Mouse (Mus musculus): ENCODE results near the gene Snap25. TPM values are rescaled to one million over a fixed set of nuclear protein-coding genes. Genes with fewer than 3 reads are reported as not detected.

The Snap25 gene
- total RNA-seq (2021) = under 1 TPM in 1 of 2 experiments, not detected in 1; 0.16 TPM
- long read RNA-seq, experiment 1 = 0 reads
- long read RNA-seq, experiment 2 = 0 reads

DNA sequence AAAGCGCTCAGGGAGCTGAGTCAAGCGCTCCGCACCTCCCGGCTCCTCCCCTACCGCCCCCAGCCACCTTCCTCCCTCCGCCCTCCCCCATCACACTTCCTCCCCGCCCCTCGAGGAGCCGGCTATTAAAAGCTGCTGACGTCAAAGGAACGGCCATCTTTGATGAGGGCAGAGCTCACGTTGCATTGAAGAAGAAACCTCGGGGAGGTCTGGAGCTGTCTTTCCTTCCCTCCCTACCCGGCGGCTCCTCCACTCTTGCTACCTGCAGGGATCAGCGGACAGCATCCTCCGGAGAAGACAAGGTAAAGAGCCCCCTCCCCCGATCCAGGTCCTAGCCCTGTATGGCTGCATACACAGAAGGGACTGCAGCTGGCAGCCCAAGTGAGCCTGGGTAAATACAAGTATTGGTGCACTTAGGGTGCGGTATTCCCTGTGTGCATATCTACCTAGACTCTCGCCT, at the start of gene Snap25:
Gene Snap25, plus strand, starts transcription at position 155 of the 460 bp plus-strand sequence.
- no peak for DNase-seq

DNA sequence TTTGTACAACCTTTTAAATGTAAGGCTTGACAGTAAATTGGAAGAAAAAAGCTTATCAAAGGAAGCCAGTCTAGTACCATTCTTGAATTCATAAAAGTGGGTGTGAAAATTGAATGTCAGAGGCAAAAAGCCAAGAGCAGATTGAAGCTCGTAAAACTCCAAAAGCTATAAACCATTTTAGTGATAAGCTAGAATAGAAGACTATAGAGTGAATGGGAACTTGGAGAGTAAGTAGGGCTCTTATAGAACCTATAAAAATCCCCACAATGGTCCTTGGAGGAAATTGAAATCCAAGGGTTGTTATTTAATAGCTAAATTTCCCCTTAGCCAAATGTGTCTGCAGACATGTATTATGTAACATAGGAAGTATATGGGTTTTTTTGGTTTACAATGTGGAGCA, 46.3 kb upstream of the Snap25 start:
- DNase-seq = no peak

DNA sequence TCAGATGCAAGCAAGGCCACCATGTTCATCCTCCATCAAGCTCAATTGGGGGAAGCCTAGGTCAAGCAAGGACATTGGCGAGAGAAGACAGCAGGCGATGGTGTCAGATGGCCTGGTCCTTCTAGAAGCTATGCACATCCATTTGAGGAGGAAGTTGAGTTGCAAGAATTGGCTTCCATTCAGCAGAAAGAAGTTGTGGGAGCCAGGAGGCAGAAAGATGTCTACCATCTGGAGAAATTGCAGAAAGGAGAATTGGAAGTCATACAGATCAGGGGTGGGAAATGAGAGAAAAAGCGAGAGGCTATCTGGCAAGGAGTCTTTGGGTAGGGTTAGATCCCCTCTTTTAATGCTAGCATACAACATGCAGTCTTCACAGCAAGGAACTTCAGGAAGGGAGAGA, 44.1 kb upstream of the Snap25 start:
- DNase-seq = peak; percentile 18

GRCm38 (mm10) chr2:136669665-136670064, 43.6 kb upstream of the Snap25 start:
- DNase-seq = no peak

DNA sequence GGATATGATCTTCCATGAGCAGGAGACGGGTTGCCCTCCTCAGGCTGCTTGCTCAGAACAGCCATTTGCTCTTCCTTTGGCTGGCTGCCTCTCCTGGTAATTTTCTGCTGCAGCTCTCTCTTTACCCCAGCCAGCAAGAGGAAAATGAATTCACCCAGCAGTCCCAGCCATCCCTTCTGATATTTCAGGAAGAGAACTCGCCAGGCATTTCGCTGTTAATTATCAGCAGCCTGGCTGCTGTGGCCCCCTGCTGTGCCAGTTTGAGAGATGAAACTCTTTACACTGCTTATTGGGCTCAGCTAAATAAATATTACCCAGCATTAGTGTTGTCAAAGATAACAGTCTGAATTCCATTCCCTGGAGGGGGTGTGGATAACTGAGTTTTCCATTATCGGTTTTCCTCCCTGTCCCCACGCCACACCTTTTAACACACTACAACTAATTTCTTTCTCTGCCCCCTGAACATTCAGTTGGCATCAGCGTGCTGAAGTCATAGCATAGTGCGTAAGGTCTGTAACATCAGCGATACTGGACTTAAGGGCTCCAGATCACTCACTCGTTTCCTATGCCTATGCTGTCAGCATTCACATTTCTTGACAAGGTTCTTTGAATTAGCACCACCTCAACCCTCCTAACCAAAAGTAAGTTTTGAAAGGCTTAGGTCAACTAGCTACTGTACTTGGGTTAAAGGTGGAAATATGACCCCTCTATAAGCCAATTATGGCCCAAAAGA, 42.5 kb upstream of the Snap25 start:
- peak; percentile 26 for DNase-seq

DNA sequence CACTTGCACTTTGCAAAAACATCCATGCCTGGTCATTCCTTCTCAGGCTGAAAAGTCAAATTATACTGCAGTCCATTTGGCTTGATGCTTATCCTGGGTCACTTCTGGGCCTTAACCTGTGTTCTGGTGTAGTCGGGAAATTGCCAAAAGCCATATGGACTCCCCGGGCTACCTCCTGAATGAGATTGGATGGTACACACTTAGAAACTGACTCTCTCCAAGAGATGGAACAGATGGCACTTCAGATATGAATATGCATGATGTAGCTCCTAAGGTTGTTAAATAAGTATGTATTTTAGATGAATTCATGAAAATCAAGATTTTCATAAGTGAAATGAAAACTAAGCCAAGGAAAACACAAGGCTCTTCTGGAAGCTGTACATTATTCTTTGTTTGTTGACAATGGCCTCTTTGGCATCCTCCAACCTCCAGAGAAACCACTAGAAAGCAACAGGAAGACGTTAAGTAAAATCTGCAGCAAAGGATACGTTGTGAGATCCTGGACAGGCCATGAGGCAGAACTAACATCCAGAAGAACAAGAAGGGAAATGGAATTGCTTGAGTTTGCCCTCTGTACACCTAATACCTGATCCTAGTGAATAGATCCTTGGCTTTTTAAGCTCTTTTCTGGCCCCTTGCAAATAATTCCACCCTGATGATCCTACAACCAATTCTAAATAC, 39.0 kb upstream of the Snap25 start:
- DNase-seq = no peak

GRCm38 (mm10) chr2:136676196-136676595, 37.1 kb upstream of the Snap25 start:
- DNase-seq = no peak

DNA sequence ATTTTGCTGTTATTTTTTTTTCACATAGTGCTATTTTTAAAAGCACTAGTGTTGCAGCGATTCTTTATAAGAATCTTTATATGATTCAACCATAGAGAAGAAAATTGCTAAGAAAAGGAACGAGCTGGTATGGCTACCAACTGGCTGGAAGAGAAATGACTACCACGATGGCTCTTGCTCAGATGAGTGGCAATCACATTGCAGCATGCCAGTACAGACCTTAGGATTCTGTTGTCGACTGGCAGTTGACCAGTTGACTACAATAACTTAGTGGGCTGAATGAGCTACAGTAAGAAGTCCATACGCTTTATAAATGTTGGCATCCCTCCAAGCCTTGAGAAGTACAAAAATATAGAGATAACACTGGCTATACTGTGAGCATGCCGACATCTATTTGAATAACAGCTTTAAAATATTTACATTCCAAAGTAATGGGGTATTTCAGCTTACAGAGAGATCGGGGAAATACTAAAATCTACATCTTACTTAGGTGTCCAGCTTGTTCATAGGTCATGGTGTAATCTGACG, 36.3 kb upstream of the Snap25 start:
- DNase-seq = no peak

- DNase-seq = peak; percentile 80
Measured at GRCm38 (mm10) chr2:136678321-136679161, 34.7 kb upstream of the Snap25 start.

DNA sequence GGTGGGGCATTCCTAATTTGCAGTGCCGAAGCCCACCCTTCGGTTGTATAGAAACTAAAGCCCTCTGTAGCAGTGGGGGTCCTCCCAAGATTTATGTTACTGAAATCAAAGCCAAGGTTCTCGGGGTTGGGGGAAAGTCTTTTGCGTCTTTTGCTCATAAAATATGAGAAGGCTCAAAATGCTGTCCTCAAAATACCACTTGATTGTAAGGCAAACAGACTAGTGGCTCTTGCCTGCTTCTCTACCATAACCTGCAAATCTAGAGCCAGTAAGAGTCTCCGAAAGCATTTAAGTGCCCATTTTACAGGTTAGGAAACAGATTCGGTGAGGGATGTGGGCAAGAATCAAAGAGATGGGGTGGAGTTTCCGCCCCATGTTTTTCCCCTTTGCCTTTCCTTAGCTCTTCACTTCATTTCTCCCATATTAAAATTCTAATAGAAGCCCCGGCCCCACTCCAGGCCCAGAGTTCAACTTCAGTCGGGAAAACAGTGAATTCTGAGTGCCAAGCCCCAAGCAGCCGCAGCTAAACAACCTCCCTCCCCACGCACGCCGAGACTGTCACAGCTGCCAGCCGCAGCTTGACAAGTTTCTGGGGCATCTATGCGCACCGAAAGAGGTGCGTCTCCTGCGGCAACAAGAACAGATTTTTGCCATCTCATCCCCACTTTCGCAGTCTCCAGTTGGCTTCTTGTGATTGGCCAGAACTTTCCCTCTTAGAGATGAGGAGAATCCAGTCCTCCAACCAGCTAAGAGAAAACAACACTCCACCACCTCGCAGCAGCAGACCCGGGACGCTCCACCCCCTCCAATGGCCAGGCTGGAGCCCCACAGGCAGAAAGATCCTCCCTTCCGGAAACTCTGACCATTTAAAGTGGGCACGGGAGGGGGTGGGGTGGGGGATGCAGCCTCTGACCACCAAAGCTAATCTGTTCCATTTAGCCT, 33.7 kb upstream of the Snap25 start:
- DNase-seq = peak; percentile 79

DNA sequence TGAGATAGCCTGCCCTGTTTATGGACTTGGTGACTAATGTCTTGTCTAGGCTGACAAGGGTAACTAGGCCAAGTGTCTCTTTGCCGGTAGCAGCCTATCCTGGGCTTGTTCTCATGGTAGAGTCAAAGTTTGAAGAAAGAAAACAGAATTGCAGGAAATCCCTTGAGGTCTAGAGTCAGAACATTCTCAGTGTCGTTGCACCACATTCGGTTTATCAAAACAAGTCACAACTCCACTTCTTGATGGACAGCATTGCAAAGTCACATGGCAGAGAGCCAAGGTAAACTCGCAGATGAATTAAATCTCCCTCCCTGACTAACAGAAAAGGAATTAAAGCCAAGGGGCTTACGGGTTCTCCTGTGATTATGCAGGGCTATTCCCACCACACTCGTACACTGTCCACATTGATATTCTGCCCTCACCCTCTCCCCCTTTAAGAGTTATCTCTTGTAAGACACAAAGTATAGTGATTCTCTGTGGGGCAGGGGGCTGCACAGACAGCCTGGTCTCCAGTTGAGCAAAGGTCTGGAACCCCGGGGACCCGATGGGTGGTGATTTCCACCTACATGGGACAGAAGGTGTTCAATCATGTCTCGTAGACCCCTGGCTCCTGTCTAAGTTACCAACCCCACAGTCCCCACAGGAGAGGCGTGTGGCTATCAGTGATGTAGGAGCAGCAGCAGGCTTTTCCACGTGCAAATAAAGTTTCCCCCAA, 30.9 kb upstream of the Snap25 start:
- no peak for DNase-seq

DNA sequence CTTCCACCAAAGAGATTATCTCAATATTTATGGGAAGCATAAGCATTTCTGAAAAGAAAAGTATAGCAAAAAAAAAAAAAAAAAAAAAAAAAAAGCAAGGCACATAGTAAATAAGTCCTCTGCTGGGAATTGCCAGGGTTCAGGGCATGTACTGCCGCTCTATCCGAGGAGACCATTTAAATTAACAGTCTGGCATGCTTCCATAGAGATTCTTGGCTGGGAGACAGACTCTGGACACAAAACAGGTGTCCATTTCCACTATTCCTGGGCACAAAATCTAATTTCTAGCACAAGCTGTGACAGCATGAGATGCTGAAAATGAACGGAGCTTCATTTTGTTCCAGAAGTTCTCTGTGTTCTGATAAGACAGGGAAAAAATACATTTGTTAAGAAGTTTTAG, 27.1 kb upstream of the Snap25 start:
- no peak for DNase-seq

- no peak for DNase-seq
Measured at GRCm38 (mm10) chr2:136687316-136687715, 25.9 kb upstream of the Snap25 start.

GRCm38 (mm10) chr2:136689476-136689875, 23.8 kb upstream of the Snap25 start:
- no peak for DNase-seq

GRCm38 (mm10) chr2:136691681-136692080, 21.6 kb upstream of the Snap25 start:
- DNase-seq = no peak

- DNase-seq = no peak
Measured at GRCm38 (mm10) chr2:136699429-136700227, 13.6 kb upstream of the Snap25 start.

DNA sequence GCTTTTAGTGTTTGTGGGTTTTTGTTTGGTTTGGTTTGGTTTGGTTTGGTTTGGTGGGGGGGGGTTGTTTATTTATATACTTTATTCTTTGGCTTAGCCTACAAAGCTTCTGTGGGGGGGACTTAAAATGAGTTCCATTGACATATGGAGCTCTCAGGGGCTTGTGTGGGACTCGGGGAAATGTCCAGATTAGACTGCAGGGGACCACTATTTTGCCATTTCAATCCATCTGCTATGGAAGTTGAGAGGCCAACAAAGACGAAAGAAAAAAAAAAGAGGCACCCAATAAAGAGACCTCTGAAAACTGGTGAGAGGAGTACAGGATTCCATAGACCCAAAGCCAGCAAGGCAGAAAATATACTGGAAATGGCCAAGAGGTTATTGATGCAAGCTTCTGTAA, 9.9 kb upstream of the Snap25 start:
- DNase-seq = no peak

GRCm38 (mm10) chr2:136711155-136711554, 2.1 kb upstream of the Snap25 start:
- DNase-seq = no peak

- no peak for DNase-seq
Measured at GRCm38 (mm10) chr2:136711746-136712440, 1.4 kb upstream of the Snap25 start.

Data from gastrocnemius, postnatal 25 days (tissue).